ENCODE assay signal across 8 mouse cellular contexts in the genomic region with DNA sequence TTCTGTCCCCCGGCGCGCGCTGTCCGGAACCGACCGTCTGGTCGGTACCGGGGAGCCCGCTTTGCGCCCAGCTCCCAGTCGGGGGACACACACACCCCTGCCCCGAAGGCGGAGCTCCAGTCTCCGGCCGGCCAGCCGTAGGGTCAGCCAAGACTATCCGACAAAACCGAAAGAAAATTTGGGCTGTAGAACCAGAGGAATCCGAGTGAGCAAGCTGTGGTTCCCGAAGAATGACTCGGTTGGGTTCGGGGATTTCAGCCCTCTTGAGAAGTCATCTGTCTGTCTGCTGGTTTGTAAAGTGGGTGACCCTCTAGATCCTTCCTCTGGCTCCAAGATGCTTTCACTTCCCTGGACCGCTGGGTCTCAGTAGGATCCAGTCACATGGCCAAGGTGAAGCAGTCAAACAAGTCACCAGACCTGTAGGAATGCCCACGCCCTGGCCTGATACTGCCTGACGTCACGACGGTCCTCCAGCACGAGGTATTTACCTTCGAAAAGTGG. TPM values are rescaled to one million over a fixed set of nuclear protein-coding genes. Genes with fewer than 3 reads are reported as not detected.
DNase-seq lines count a peak whose midpoint lies in the region; ATAC-seq and TF ChIP-seq lines count a peak whose summit lies in the region.

A gene (minus strand): TSS at position 384 of the 501 bp plus-strand sequence.

- WGBS in cerebellum, adult 2 months: 6% methylated on average over 30 of the region's 30 CpGs
- WGBS in forebrain, embryonic 10.5 days: 4% methylated on average over 30 of the region's 30 CpGs

- H3K9me3 ChIP-seq in forebrain, embryonic 10.5 days: no peaks in the 10 kb centered on the region

- peak within 1 kb of the TSS; percentile 60 for H3K4me3 ChIP-seq in cerebellum, adult 2 months (replicated peaks; ENCODE audit: insufficient read depth, low read depth, low read length)
- H3K4me3 ChIP-seq in forebrain, embryonic 10.5 days: peak within 1 kb of the TSS; percentile 59

- peak in 1 of 2 experiments; percentile 17 for DNase-seq in cerebellum, adult 2 months
- no peak for DNase-seq in cerebellum, adult 9-11 months
- no peak for DNase-seq in forebrain, embryonic 10.5 days (ENCODE audit: extremely low spot score, low spot score)
- peak; percentile 62 to 66 for DNase-seq in heart, postnatal 10 days
- peak; percentile 63 to 76 for DNase-seq in kidney, postnatal 36 days
- DNase-seq in urinary bladder, postnatal 14 days (ENCODE audit: low spot score): peak; percentile 63

- no peak for TF ChIP-seq CTCF in cerebellum, adult 2 months (IDR thresholded peaks at IDR 0.05; ENCODE audit: borderline replicate concordance, insufficient read depth, low read depth, low read length)

- peaks cover 6% of the 10 kb centered on the region for H3K36me3 ChIP-seq in forebrain, embryonic 10.5 days (replicated peaks)

- no peaks in the 10 kb centered on the region for H3K27me3 ChIP-seq in cerebellum, adult 2 months (ENCODE audit: control insufficient read depth, insufficient read depth, low read length)
- peaks cover 68% of the 10 kb centered on the region for H3K27me3 ChIP-seq in forebrain, embryonic 10.5 days (ENCODE audit: poor library complexity, severe bottlenecking)

- intact Hi-C loops in heart, postnatal 10 days (cut with DNase I): no loop called here

- ATAC-seq in megakaryocyte progenitor cell, adult 5-6 weeks (replicated peaks; ENCODE audit: poor library complexity): peak; percentile 31; the same call in 1 of the 2 replicates
- no peak for ATAC-seq in erythroid progenitor cell, adult 5-6 weeks (replicated peaks; ENCODE audit: low FRiP score, poor library complexity, severe bottlenecking)

- no peak within 1 kb of the TSS for H3K27ac ChIP-seq in cerebellum, adult 2 months (ENCODE audit: insufficient read depth, low read length)
- 0 out of 2 replicates have a peak within 1 kb of the TSS, but pooled peaks have one; percentile 48 for H3K27ac ChIP-seq in forebrain, embryonic 10.5 days

- peaks cover 3% of the 10 kb centered on the region; the same call in 1 of the 2 replicates for H3K4me1 ChIP-seq in cerebellum, adult 2 months (ENCODE audit: control insufficient read depth, insufficient read depth, low read length)
- H3K4me1 ChIP-seq in forebrain, embryonic 10.5 days: peaks cover 17% of the 10 kb centered on the region

- TF ChIP-seq POLR2A in cerebellum, adult 2 months (IDR thresholded peaks at IDR 0.05; ENCODE audit: borderline replicate concordance, insufficient read depth, low read length): no peak

RNA-seq across cellular contexts. Expression of the gene that starts here (rescaled TPM):
- polyA plus RNA-seq in cerebellum, adult 2 months (2012; rRNA removed): 1.8 and 2.6 TPM in 2 replicates
- 0.40 and 0.47 TPM in 2 replicates for polyA plus RNA-seq in forebrain, embryonic 10.5 days (2016; fragmentation: Nextera tagmentation; extraction: Ambion mirVana)
- total RNA-seq in heart, postnatal 10 days (2021): 1 to 10 TPM; 7.2 to 7.7 TPM
- 0.29 and 0.67 TPM in 2 replicates for total RNA-seq in megakaryocyte progenitor cell, adult 5-6 weeks (2015)
- 0.24 TPM in 1 of 2 replicates, not detected in the other for total RNA-seq in megakaryocyte progenitor cell, adult 5-6 weeks (2017)
- total RNA-seq in erythroid progenitor cell, adult 5-6 weeks (2015; ENCODE audit: low replicate concordance): not detected in 2 replicates
- not detected in 2 replicates for total RNA-seq in erythroid progenitor cell, adult 5-6 weeks (2017; ENCODE audit: low replicate concordance)

Comparison
In these comparisons a context has a peak if more than half of its experiments do, and no peak if none do; other contexts are left out.
1. RNA of the gene that starts here (total RNA-seq): 7.2 to 7.7 TPM in heart, postnatal 10 days; 0.24 to 0.67 TPM in megakaryocyte progenitor cell, adult 5-6 weeks and not detected in erythroid progenitor cell, adult 5-6 weeks; every median in the first group is over 4 times any median in the second.
2. Peak in ATAC-seq in megakaryocyte progenitor cell, adult 5-6 weeks; RNA of the gene not detected or under 1 TPM.
3. DNase-seq: peak in heart, postnatal 10 days (2 of 2), kidney, postnatal 36 days (2 of 2) and urinary bladder, postnatal 14 days (single experiment); none in cerebellum, adult 9-11 months (single experiment) and forebrain, embryonic 10.5 days (single experiment).